Mouse (Mus musculus) telencephalon, adult 2 months (tissue): Measurements from ENCODE around the gene 2310022B05Rik.

Source experiments
- DNase-seq: peaks from one replicate; pipeline ENCODE4 v3.0.0-alpha.2; 2011; ENCODE audit warnings: low read depth, low spot score

Gene 2310022B05Rik

GRCm38 (mm10) chr8:124661781-124662180, 1.4 kb downstream of the 2310022B05Rik start:
- DNase-seq: peak; percentile 84

- no peak for DNase-seq
Measured at GRCm38 (mm10) chr8:124658415-124658814, 4.8 kb downstream of the 2310022B05Rik start.

- no peak for DNase-seq
Measured at GRCm38 (mm10) chr8:124657961-124658360, 5.2 kb downstream of the 2310022B05Rik start.

DNA sequence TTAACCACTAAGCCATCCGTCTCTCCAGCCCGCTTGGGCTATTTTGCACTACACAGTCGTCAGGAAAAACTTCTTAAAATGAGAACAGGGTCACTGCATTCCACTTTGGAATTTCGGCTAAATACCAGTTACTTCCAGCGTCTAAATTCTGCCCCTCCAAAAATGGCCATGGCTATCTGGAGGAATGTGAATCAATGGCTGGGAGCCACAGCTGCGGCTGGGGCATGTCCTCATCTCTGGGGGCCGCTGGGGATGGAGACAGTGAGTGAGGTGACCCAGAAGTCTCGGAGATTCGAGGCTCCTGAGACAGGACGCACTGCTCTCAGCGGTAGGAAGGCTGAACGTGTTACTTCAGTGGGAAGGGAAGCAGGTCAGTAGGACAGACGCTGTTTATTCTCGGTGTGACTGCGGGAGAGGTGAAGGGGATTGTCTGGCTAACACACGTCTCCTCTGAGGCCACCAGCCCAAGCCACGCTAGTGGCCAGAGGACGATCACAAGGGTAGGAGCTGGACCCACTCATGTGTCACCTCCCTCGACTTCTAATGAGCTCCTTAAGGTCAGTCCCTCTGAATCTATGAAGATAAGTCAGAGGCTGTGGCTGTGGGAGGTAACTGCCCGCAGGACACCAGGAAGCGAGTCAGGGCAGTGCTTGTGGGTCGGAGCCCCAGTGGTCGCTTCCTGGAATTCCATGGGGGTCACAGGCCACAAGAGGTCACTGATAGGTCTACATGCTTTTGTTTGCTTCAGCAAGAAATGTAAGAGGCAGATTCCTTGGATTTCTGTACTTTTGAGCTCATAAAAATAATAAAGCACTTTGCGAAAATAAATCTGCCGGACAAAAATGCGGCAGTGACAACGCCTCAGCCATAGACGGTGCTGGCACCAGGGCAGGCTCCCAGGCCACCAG, 9.3 kb downstream of the 2310022B05Rik start:
- DNase-seq: no peak

DNA sequence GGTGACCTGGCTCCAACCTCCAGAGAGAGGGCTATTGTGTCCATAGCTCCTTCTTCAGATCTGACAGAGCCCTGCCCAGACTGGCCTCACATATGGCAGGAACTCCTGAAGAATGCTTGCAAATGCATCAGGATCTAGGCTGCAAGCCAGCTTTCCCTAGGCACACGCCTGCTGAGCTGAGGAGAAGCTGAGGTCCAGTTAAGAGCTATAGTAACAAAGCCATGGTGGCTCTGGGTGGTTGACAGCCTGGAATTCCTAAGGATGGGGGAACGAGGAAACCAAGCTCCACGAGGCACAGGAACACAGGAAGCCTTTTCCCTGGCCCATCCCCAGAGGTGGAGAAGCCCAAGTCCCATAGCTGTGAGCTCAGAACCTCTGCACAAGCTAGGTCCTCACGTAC, 10.6 kb downstream of the 2310022B05Rik start:
- no peak for DNase-seq

- DNase-seq: no peak
Measured at GRCm38 (mm10) chr8:124651776-124652175, 11.4 kb downstream of the 2310022B05Rik start.

DNA sequence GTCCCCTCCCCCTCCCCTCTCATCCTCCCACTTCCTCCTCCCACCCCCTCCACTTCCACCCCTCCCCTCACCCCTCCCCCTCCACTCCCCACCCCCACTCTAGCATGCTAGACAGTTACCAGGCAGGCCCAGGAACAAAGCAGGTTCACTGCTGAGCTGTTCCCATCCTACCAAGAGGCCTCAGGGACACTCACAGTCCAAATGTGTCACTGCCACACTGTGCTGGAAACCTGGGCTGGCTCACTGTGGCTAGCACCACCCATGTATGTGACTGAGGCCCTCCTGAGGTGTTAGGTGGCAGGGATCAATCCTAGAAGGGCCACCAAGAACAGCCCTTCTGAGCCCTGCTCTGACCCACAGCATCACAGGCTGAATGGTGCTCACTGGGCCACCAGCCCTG, 14.9 kb downstream of the 2310022B05Rik start:
- no peak for DNase-seq

GRCm38 (mm10) chr8:124643540-124644339, 19.4 kb downstream of the 2310022B05Rik start:
- peak; percentile 88 for DNase-seq

DNA sequence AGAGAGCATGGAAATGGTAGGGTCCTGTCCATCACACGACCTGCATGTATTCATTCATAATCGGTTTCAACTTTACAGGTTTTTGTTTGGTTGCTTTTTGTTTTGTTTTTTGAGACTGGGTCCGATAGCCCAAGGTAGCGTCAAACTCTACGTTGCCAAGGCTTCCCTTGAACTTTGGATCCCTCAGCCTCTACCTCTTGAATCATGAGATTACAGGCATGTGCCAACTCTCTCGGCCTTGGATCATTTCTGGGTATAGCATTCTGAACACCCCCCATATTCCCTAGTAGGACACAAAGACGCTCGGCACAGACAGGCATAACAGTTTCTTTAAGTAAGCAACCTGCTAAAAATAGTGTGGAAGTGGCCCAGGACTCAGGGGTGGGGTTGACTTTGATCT, 21.6 kb downstream of the 2310022B05Rik start:
- DNase-seq: no peak

DNA sequence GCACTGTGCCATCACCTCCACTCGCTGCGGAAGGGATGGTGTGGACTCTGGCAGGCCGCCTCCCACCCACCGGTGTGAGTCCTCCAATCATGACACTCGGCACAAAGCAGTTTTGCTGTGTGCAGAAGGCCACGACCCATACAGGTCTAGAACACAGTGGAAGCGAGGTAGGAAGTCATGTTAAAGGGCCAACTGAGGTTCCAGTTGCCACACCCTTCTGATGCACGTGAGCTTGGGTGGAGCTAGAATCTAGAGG, 28.0 kb downstream of the 2310022B05Rik start:
- DNase-seq: no peak

DNA sequence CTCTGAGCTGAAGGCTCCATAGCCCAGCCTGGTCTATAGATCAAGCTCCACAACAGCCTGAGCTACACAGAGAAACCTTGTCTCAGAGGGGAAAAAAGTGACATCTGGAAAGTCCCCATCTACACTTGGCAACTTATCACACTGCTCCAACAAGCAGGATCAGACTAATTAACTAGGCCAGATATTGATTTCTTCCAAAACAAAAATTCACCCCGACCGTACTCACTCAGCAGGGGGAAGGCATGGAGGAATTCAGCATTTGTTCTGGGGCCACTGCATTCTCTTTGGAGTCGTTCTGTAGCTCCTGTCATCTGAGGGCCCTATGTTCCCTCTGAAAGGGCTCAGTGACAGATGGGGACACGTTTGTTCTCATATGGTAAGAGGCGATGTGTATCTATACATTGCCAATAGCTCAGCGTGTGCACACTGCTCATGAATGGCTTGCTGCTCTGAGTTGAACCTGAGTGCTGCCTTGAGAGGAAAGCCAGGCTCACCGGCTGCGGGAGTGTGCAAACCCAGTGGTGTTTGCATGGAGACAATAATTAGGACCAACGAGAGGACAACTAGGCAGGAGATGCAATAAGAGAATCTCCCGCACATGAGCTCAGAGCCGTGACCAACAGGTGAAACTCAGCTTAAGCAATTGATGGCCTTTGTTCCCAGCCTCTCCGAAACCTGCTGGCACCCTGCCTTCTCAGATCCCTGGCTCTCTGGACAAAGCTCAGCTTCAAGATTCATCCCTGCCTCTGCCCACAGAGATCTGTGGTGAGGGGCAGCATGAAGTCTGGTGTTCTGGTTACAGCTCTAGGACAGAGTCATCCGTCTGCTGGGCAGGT, 28.5 kb downstream of the 2310022B05Rik start:
- no peak for DNase-seq

DNA sequence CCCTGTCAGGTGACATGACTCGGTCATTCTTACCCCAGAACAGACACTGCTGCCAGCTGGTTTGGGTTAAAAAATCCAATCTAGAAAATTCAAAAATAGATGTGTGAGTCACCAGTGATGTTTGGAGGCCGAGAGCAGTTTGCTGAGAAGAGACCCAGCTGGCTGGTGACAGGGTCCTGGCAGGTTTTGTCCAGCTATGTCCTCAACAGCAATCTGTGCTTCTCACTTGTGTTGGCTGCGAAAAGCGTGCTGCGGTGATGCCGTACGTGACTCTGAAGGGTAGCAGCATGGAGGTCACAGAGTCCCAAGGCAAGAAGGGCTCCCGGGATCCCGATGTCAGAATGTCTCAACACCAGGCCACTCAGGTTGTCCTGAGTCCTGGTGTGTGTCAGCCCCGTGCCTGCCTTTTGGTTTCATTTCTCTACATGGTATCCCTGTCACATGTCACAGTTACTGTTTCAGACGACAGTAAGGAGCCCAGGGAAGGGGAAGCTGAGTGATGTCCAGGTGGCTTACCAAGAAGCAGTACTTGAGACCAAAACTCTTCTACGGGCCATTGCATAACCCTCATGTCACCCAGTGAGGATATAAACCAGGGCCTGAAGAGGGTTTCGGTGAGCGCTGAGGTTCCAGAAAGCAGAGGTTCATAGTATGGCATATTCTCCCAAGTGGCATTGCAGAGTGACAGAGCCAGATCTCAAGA, 30.0 kb downstream of the 2310022B05Rik start:
- DNase-seq: peak; percentile 56

- no peak for DNase-seq
Measured at GRCm38 (mm10) chr8:124631966-124632365, 31.2 kb downstream of the 2310022B05Rik start.

- DNase-seq: no peak
Measured at GRCm38 (mm10) chr8:124630891-124631290, 32.3 kb downstream of the 2310022B05Rik start.

DNA sequence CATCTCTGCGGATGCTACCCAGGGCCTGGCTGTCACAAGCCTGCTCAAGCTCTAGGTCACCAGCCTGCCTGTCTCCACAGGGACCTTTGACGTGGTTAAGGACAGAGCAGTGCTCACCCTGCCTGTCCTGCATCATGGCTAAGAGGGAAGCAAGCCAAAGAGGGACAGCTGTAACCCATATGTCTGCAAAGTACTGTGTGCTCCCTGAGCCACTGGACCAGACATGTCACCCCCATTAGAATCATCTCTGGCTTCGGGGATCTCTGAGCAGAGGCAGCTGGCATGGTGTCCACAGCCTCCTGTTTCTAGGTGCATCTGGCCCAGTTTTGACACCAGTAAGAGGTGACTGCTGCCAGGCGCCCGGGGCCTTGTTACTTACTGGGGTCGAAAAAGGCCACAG, 32.7 kb downstream of the 2310022B05Rik start:
- no peak for DNase-seq

DNA sequence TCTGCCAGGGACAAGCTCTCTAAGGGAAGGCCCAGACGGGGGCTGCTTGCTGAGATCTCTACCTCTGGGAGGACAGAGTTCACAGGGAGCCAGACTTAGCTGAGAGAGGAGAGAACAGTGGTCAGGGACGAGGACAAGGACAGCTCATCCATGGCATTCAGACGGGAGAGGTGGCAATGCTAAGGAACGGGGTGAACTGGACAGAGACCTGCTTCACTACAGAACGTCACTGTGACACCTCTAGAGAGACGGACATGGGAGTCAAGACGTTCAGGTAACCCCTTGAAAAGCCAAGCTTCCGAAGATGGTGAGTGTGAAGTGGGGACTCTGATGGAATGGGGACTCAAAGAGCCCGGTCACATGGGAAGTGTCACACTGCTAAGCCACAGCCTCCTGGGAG, 36.9 kb downstream of the 2310022B05Rik start:
- DNase-seq: no peak

- DNase-seq: peak; percentile 57
Measured at GRCm38 (mm10) chr8:124621255-124621654, 41.9 kb downstream of the 2310022B05Rik start.

- no peak for DNase-seq
Measured at GRCm38 (mm10) chr8:124618252-124618651, 44.9 kb downstream of the 2310022B05Rik start.

DNA sequence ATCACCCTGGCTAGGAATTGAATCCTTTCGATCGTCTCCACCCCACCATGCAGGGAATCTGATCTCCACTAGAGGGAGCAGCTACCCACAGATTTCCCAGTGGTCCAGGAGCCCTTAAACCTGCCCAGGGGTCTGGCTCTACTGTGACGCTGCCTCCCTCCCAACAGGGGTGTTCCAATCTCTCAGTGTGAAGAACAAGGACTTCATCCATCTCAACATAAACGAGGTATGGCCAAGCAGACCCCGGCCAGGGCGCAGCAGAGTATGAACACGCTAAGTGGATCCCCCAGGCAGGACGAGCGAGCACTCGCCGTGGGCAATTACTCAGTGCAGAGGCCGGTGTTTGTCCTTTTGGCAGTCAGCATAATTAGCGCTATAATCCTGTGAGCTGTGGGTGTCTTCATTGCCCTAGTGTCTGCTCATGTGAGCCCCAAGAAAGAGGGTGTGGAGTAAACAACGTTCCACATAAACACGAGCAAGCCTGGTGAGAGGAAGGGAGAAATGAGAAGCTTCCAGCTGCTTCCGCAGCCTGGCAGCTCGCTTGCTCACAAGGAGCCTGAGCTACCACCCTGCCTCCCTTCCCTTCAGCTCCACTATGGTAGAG, 45.8 kb downstream of the 2310022B05Rik start:
- DNase-seq: peak; percentile 48

GRCm38 (mm10) chr8:124614325-124614724, 48.8 kb downstream of the 2310022B05Rik start:
- no peak for DNase-seq

GRCm38 (mm10) chr8:124608972-124609353, 54.2 kb downstream of the 2310022B05Rik start:
- DNase-seq: no peak
